Mouse (Mus musculus): ENCODE data around the gene Ubxn2a. TPM values are rescaled to one million over a fixed set of nuclear protein-coding genes. Genes with fewer than 3 reads are reported as not detected.

Ubxn2a gene
- polyA plus RNA-seq (2015; fragmentation: Nextera tagmentation; extraction: Ambion mirVana): 37.5 and 43.0 TPM in 2 replicates

GRCm38 (mm10) chr12:4906951-4907906 is at the start of gene Ubxn2a:
Gene Ubxn2a, minus strand, starts transcription at chr12:4907705.

DNA sequence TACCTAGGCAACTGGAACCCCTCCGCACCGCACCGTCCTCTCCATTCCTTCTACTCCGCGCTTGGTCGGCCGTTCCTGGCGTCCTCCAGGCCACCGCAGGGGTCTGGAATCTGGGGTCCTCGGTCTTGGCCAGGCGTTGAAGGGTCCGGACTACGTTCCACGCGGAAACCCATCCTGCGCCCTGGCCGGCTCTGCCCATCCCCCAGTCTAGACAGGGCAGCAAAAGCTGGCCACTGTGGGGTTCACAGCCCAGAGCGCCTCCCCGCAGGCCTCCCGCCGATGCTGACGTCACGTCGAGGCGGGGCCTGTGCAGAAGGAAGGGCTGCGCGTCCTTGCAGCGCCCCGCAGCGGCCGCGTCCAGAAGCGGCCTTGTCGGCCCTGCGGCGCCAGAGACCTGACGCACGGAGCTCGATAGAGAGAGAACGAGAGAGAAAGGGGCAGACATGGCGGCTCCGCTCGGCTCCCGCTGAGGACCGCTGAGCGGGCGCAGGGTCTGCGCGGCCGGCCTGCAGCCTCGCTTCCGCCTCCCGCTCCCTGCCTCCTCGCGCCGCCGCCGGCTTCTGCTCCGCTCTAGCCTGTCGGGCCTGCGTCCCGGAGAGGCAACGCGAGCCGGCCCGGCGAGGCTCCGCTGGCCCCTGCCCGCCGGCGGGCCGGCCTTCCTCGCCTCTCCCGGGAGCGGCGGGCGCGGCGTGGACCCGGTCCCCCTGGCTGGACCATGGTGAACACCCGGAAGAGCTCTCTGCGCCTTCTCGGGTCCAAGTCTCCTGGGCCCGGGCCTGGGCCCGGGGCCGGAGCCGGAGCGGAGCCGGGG is 9.7 kb upstream of the Ubxn2a start, which contains the start of gene Atad2b:
Gene Atad2b (plus strand): TSS at position 360 of the 811 bp plus-strand sequence.

GRCm38 (mm10) chr12:4874161-4874927 is 33.2 kb downstream of the Ubxn2a start, which contains the start of gene Mfsd2b:
Gene Mfsd2b, minus strand, starts transcription at chr12:4874359.

DNA sequence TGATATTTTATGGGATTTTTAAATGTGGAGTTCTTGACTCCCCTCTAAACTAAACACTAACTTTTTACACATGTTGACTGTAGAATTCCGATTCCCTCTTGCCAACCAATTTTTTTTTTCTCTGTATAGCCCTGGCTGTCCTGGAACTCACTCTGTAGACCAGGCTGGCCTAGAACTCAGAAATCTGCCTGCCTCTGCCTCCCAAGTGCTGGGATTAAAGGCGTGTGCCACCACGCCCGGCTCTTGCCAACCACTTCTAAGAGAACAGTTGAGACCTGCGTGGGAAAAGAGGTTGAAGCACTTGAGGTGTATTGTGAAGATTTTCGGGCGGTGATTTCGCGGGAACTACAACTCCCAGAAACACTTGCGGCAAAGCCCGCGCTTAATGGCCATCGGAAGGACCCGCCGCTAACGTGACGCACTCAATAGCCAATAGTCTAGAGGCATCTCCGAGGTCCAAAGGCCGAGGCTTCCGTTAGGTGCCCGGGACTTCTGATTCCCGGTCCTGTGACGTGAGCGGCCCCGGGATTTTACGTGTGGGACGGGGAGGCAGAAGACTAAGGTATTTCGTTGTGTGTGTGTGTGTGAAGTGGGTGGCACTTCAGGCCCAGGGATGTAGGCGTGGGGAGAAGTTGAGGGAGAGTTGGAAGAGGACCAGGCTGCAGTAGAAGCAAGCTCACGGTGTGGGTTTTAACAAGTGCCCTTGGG is 64.5 kb downstream of the Ubxn2a start, which contains the start of gene Wdcp:
Gene Wdcp (plus strand): TSS at position 414 of the 708 bp plus-strand sequence.

GRCm38 (mm10) chr12:4841392-4841887 is 66.1 kb downstream of the Ubxn2a start, which contains the start of gene Fkbp1b:
Gene Fkbp1b, minus strand, starts transcription at chr12:4841591.

Other genes with a start within 250 kb of the Ubxn2a start
- 0.05 and 0.24 TPM in 2 replicates for gene Fam228a, start 169.3 kb downstream of the Ubxn2a start, polyA plus RNA-seq (2015; fragmentation: Nextera tagmentation; extraction: Ambion mirVana)
- gene Pfn4, start 138.7 kb downstream of the Ubxn2a start, polyA plus RNA-seq (2015; fragmentation: Nextera tagmentation; extraction: Ambion mirVana): 1.7 and 1.8 TPM in 2 replicates
- 1.3 and 1.5 TPM in 2 replicates for gene Fam228b, start 138.4 kb downstream of the Ubxn2a start, polyA plus RNA-seq (2015; fragmentation: Nextera tagmentation; extraction: Ambion mirVana)
- 284 and 288 TPM in 2 replicates for gene Sf3b6, start 90.2 kb downstream of the Ubxn2a start, polyA plus RNA-seq (2015; fragmentation: Nextera tagmentation; extraction: Ambion mirVana)
- gene Fkbp1b, start 66.1 kb downstream of the Ubxn2a start, polyA plus RNA-seq (2015; fragmentation: Nextera tagmentation; extraction: Ambion mirVana): 3.7 and 4.4 TPM in 2 replicates
- 17.4 and 21.3 TPM in 2 replicates for gene Wdcp, start 64.4 kb downstream of the Ubxn2a start, polyA plus RNA-seq (2015; fragmentation: Nextera tagmentation; extraction: Ambion mirVana)
- gene Mfsd2b, start 33.3 kb downstream of the Ubxn2a start, polyA plus RNA-seq (2015; fragmentation: Nextera tagmentation; extraction: Ambion mirVana): 70.9 and 72.7 TPM in 2 replicates
- gene Atad2b, start 9.6 kb upstream of the Ubxn2a start, polyA plus RNA-seq (2015; fragmentation: Nextera tagmentation; extraction: Ambion mirVana): 11.1 and 11.6 TPM in 2 replicates

All from spleen, postnatal 0 days (tissue).